Mouse (Mus musculus) hindbrain, embryonic 16.5 days (tissue): ENCODE measurements at regions not wholly inside any gene's neighbourhood (a gene's known extent, or its start where the extent isn't known, plus 50 kb on each side); places are given as distances from the start of the nearest gene placed in this dataset.

Experiments
- ATAC-seq: fragments of 200-750 bp; cut with Nextera tagmentation; 2 replicates; pipeline ENCODE4 v1.8.0; 2017; ENCODE audit warnings: moderate TSS enrichment, moderate library complexity
- H3K27ac ChIP-seq: fragments of 300-500 bp; sonication (generic); 2 replicates; pipeline ENCODE4 v1.5.1; 2014; ENCODE audit warnings: low read depth, mild to moderate bottlenecking, control low read depth, low read length, moderate library complexity
- H3K27me3 ChIP-seq: fragments of 300-500 bp; sonication (generic); replicated peaks from 2 replicates; pipeline ENCODE4 v1.6.1; 2014; ENCODE audit warnings: low read length; ENCODE audit not compliant: control insufficient read depth, insufficient read depth
- H3K36me3 ChIP-seq: fragments of 300-500 bp; sonication (generic); 2 replicates; pipeline ENCODE4 v1.6.1; 2014; ENCODE audit warnings: mild to moderate bottlenecking, low read length, moderate library complexity, mixed read lengths; ENCODE audit not compliant: control insufficient read depth, insufficient read depth
- H3K4me1 ChIP-seq: fragments of 300-500 bp; sonication (generic); 2 replicates; pipeline ENCODE4 v1.6.1; 2014; ENCODE audit warnings: low read depth, low read length; ENCODE audit not compliant: control insufficient read depth, insufficient read depth
- H3K4me2 ChIP-seq: fragments of 300-500 bp; sonication (generic); 2 replicates; pipeline ENCODE4 v1.6.1; 2014; ENCODE audit warnings: mild to moderate bottlenecking, low read length, control low read depth, moderate library complexity
- H3K4me3 ChIP-seq: fragments of 300-500 bp; sonication (generic); 2 replicates; pipeline ENCODE4 v1.5.1; 2014; ENCODE audit warnings: mild to moderate bottlenecking, low read length, control low read depth, moderate library complexity
- H3K9ac ChIP-seq: fragments of 300-500 bp; sonication (generic); 2 replicates; pipeline ENCODE4 v1.6.1; 2014; ENCODE audit warnings: low read depth, mild to moderate bottlenecking, control low read depth, low read length, moderate library complexity
- H3K9me3 ChIP-seq: fragments of 300-500 bp; sonication (generic); 2 replicates; pipeline ENCODE4 v1.6.1; 2014; ENCODE audit warnings: mild to moderate bottlenecking, low read length, moderate library complexity; ENCODE audit not compliant: control insufficient read depth
- WGBS: fragments of 180-500 bp; shearing (Covaris S2); extraction: QIAGEN DNeasy Blood & Tissue Kit; methylation state at CpG from one replicate; pipeline ENCODE4 v1.1.7; 2014; 5-methylcytosine and 5-hydroxymethylcytosine counted together

- Histone ChIP-seq H3K4me2 (no peak overlapping the region), H3K36me3 (no peaks in the 10 kb centered on the region), H3K9ac (no peak overlapping the region), H3K4me3 (no peak overlapping the region), H3K9me3 (no peaks in the 10 kb centered on the region), H3K4me1 (no peaks in the 10 kb centered on the region), H3K27ac (no peak overlapping the region), H3K27me3 (no peaks in the 10 kb centered on the region)
- ATAC-seq = no peak
Observed at GRCm38 (mm10) chr11:20935063-20935370, 104.2 kb upstream of the Lgalsl start.

- Histone ChIP-seq H3K27ac (no peak overlapping the region), H3K4me1 (no peaks in the 10 kb centered on the region), H3K36me3 (no peaks in the 10 kb centered on the region), H3K4me3 (no peak overlapping the region), H3K27me3 (no peaks in the 10 kb centered on the region), H3K9ac (no peak overlapping the region), H3K4me2 (no peak overlapping the region), H3K9me3 (no peaks in the 10 kb centered on the region)
- no peak for ATAC-seq
- WGBS = 93% methylated on average over 2 of the region's 2 CpGs
Observed at GRCm38 (mm10) chr11:20935910-20936309, 105.1 kb upstream of the Lgalsl start.

- WGBS = 81% methylated on average over 1 of the region's 1 CpGs
- ATAC-seq = no peak
- no peak overlapping the region for H3K4me2 ChIP-seq
- H3K36me3 ChIP-seq = no peaks in the 10 kb centered on the region
- no peaks in the 10 kb centered on the region for H3K27me3 ChIP-seq
- H3K4me1 ChIP-seq = no peaks in the 10 kb centered on the region
- H3K9ac ChIP-seq = no peak overlapping the region
- no peak overlapping the region for H3K4me3 ChIP-seq
- H3K27ac ChIP-seq = no peak overlapping the region
- H3K9me3 ChIP-seq = no peaks in the 10 kb centered on the region
Observed at GRCm38 (mm10) chr11:20936996-20937395, 106.1 kb upstream of the Lgalsl start.

- Histone ChIP-seq H3K4me3 (no peak overlapping the region), H3K4me1 (no peaks in the 10 kb centered on the region), H3K27ac (no peak overlapping the region), H3K27me3 (no peaks in the 10 kb centered on the region), H3K9ac (no peak overlapping the region), H3K4me2 (no peak overlapping the region), H3K9me3 (no peaks in the 10 kb centered on the region), H3K36me3 (no peaks in the 10 kb centered on the region)
- 88% methylated on average over 4 of the region's 4 CpGs for WGBS
- no peak for ATAC-seq
Observed at GRCm38 (mm10) chr11:20937942-20938341, 107.1 kb upstream of the Lgalsl start.

GRCm38 (mm10) chr11:20939644-20940043 lies 108.8 kb upstream of the Lgalsl start:
- Histone ChIP-seq H3K4me3 (no peak overlapping the region), H3K36me3 (no peaks in the 10 kb centered on the region), H3K27ac (no peak overlapping the region), H3K9ac (no peak overlapping the region), H3K4me2 (no peak overlapping the region), H3K9me3 (no peaks in the 10 kb centered on the region), H3K27me3 (no peaks in the 10 kb centered on the region), H3K4me1 (no peaks in the 10 kb centered on the region)
- WGBS = 85% methylated on average over 4 of the region's 4 CpGs
- no peak for ATAC-seq

GRCm38 (mm10) chr11:20941546-20941945 lies 110.7 kb upstream of the Lgalsl start:
- no peak overlapping the region for H3K27ac ChIP-seq
- no peak overlapping the region for H3K4me3 ChIP-seq
- ATAC-seq = peak; percentile 52
- no peaks in the 10 kb centered on the region for H3K4me1 ChIP-seq
- no peaks in the 10 kb centered on the region for H3K9me3 ChIP-seq
- no peaks in the 10 kb centered on the region for H3K36me3 ChIP-seq
- no peak overlapping the region for H3K4me2 ChIP-seq
- 26% methylated on average over 4 of the region's 4 CpGs for WGBS
- H3K9ac ChIP-seq = no peak overlapping the region
- no peaks in the 10 kb centered on the region for H3K27me3 ChIP-seq

GRCm38 (mm10) chr11:20955561-20955960 lies 124.7 kb upstream of the Lgalsl start:
- no peak for ATAC-seq
- no peaks in the 10 kb centered on the region for H3K36me3 ChIP-seq

GRCm38 (mm10) chr11:20957766-20958165 lies 126.9 kb upstream of the Lgalsl start:
- Histone ChIP-seq H3K36me3 (no peaks in the 10 kb centered on the region), H3K4me2 (no peak overlapping the region), H3K27ac (no peak overlapping the region), H3K4me1 (no peaks in the 10 kb centered on the region), H3K27me3 (no peaks in the 10 kb centered on the region), H3K9ac (no peak overlapping the region), H3K4me3 (no peak overlapping the region), H3K9me3 (no peaks in the 10 kb centered on the region)
- no peak for ATAC-seq
- 71% methylated on average over 2 of the region's 2 CpGs for WGBS

More at GRCm38 (mm10) chr11:20955561-20955960, 124.7 kb upstream of the Lgalsl start:
- Histone ChIP-seq H3K9me3 (no peaks in the 10 kb centered on the region), H3K27ac (no peak overlapping the region), H3K27me3 (no peaks in the 10 kb centered on the region), H3K9ac (no peak overlapping the region), H3K4me3 (no peak overlapping the region), H3K4me2 (no peak overlapping the region), H3K4me1 (no peaks in the 10 kb centered on the region)
- WGBS = 77% methylated on average over 8 of the region's 8 CpGs

GRCm38 (mm10) chr11:20958233-20958632 lies 127.4 kb upstream of the Lgalsl start:
- Histone ChIP-seq H3K9me3 (no peaks in the 10 kb centered on the region), H3K27me3 (no peaks in the 10 kb centered on the region), H3K36me3 (no peaks in the 10 kb centered on the region), H3K27ac (no peak overlapping the region), H3K4me1 (no peaks in the 10 kb centered on the region), H3K9ac (no peak overlapping the region), H3K4me2 (no peak overlapping the region), H3K4me3 (no peak overlapping the region)
- ATAC-seq = no peak
- 35% methylated on average over 5 of the region's 5 CpGs for WGBS

- Histone ChIP-seq H3K27me3 (no peaks in the 10 kb centered on the region), H3K9me3 (no peaks in the 10 kb centered on the region), H3K4me3 (no peak overlapping the region), H3K27ac (no peak overlapping the region), H3K36me3 (no peaks in the 10 kb centered on the region), H3K9ac (no peak overlapping the region), H3K4me1 (no peaks in the 10 kb centered on the region), H3K4me2 (no peak overlapping the region)
- ATAC-seq = no peak
- 45% methylated on average over 2 of the region's 2 CpGs for WGBS
Observed at GRCm38 (mm10) chr11:20960066-20960465, 129.2 kb upstream of the Lgalsl start.
